Mouse (Mus musculus): ENCODE measurements at regions not wholly inside any gene's neighbourhood (a gene's known extent, or its start where the extent isn't known, plus 50 kb on each side); places are given as distances from the start of the nearest gene placed in this dataset.

GRCm38 (mm10) chr16:89631396-89632113, 60.6 kb upstream of the Krtap11-1 start:
- DNase-seq (ENCODE audit: extremely low spot score, low spot score) = no peak

DNA sequence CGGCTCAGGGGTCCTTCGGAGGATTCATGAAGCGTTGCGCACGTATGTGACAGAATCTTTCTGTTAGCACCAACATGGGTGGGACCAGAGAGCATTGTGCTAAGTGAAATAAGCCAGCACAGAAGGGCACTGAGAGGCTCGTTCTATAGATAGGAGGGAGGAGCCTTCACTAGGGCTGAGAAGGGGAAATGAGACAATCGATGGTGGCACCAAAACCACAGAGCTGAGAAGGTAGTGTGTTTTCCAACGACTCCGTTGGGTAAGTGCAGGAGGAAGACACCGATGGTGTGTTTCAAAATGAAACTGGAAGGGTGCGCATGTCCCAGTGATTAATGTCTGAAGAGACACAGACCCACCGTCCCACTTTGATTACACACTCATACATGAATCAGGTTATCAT, 54.7 kb upstream of the Krtap11-1 start:
- no peak for DNase-seq (ENCODE audit: extremely low spot score, low spot score)

DNA sequence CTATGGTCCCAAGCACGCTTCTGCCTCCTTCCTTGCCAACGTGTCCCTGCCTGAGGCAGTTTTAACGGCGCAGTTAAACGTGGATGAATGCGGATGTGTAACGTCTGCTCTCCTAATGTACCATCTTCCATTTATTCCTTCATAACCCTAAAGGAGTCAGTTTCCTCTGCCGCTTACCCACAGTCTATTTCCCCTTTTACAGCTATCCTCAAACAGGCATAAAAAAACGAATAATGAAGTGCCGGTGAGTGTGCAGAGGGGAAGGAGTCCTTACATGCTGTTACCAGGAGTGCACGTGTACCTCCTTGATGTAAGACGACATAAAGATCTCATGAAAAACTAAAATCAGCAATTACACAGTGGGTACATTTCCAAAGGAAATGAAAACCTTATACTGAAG, 54.3 kb upstream of the Krtap11-1 start:
- no peak for DNase-seq (ENCODE audit: extremely low spot score, low spot score)
